Mouse (Mus musculus): ENCODE results near the gene Naaa. TPM values are rescaled to one million over a fixed set of nuclear protein-coding genes. Genes with fewer than 3 reads are reported as not detected.

Naaa gene
- polyA plus RNA-seq, 1 experiment from 2014 or later, result 14.6 TPM

GRCm38 (mm10) chr5:92254476-92254875, 23.5 kb downstream of the Naaa start:
- Histone ChIP-seq H3K36me3 (no peaks in the 10 kb centered on the region), H3K9me3 (no peaks in the 10 kb centered on the region), H3K27me3 (peaks cover 3% of the 10 kb centered on the region; the same call in 1 of the 2 replicates), H3K9ac (no peak overlapping the region), H3K4me2 (no peak overlapping the region), H3K27ac (replicated peaks) (no peak overlapping the region), H3K4me3 (no peak overlapping the region), H3K4me1 (replicated peaks) (peaks cover 5% of the 10 kb centered on the region; the same call in 1 of the 2 replicates)
- 56% methylated on average over 6 of the region's 6 CpGs for WGBS
- ATAC-seq (ENCODE audit: low read depth), result no peak

DNA sequence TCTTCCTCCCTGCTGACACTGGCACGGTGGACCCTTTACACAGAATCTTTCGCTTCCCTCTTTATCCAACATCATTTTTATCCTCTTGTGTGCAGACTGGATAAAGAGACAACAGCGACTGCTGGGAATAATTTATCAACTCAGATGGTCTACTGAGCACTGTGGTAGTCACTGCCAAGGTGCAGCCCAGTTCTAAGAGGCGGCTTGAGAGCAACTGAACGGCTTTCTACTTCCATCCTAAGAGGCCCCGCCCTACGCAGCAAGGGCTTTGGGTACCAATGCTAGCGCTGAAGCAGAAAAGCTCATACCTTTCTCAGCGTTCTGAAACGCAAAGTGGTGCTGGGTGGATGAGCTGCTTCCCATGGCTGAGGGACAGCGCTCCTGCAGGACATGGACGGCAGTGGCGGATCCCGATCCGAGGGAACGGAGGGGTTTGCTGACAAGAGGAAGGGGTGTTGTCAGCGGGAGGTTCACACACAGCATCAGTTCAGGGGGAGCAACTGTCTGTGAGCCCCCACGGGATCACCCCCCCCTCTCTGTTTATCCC, 25.1 kb downstream of the Naaa start:
- no peaks in the 10 kb centered on the region for H3K27me3 ChIP-seq
- peak overlapping the region; percentile 31 for H3K4me2 ChIP-seq
- WGBS, result 28% methylated on average over 18 of the region's 18 CpGs
- H3K36me3 ChIP-seq, result no peaks in the 10 kb centered on the region
- H3K4me3 ChIP-seq, result 0 out of 2 replicates have a peak overlapping the region, but pooled peaks have one; percentile 4
- peak; percentile 58; the same call in 1 of the 2 replicates for ATAC-seq (ENCODE audit: low read depth)
- 0 out of 2 replicates have a peak overlapping the region, but pooled peaks have one; percentile 2 for H3K9ac ChIP-seq
- H3K27ac ChIP-seq (replicated peaks), result no peak overlapping the region
- no peaks in the 10 kb centered on the region for H3K9me3 ChIP-seq
- H3K4me1 ChIP-seq (replicated peaks), result peaks cover 5% of the 10 kb centered on the region; the same call in 1 of the 2 replicates

GRCm38 (mm10) chr5:92252031-92252430, 25.9 kb downstream of the Naaa start:
- no peaks in the 10 kb centered on the region for H3K36me3 ChIP-seq
- no peaks in the 10 kb centered on the region for H3K9me3 ChIP-seq
- no peak overlapping the region for H3K4me2 ChIP-seq
- WGBS, result 96% methylated on average over 6 of the region's 6 CpGs
- no peaks in the 10 kb centered on the region for H3K27me3 ChIP-seq
- H3K9ac ChIP-seq, result no peak overlapping the region
- H3K4me1 ChIP-seq (replicated peaks), result peaks cover 5% of the 10 kb centered on the region; the same call in 1 of the 2 replicates
- H3K4me3 ChIP-seq, result no peak overlapping the region
- H3K27ac ChIP-seq (replicated peaks), result no peak overlapping the region
- no peak for ATAC-seq (ENCODE audit: low read depth)

DNA sequence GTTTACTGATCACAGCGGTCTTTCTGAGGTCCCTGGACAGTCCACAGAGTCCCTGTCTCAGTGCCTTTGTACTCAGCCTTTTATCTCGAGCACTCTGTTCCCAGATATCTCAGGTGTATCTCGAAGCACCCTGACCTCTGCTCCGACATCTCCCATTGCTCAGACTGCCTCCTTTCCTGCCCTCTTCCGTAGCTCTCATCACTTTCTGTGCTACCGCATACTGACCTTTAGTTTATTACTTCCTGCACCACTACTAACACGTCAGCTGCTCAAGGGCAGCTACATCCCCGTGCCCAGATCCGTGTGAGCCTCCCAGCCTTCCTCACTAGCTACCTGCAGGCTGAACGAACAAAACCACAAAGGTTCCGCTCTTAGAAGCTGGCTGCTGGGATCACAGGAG, 29.4 kb downstream of the Naaa start:
- H3K27ac ChIP-seq (replicated peaks), result no peak overlapping the region
- no peaks in the 10 kb centered on the region for H3K9me3 ChIP-seq
- WGBS, result 88% methylated on average over 11 of the region's 11 CpGs
- no peak overlapping the region for H3K4me2 ChIP-seq
- peaks cover 5% of the 10 kb centered on the region; the same call in 1 of the 2 replicates for H3K4me1 ChIP-seq (replicated peaks)
- no peaks in the 10 kb centered on the region for H3K27me3 ChIP-seq
- no peaks in the 10 kb centered on the region for H3K36me3 ChIP-seq
- H3K9ac ChIP-seq, result no peak overlapping the region
- H3K4me3 ChIP-seq, result no peak overlapping the region
- ATAC-seq (ENCODE audit: low read depth), result no peak

DNA sequence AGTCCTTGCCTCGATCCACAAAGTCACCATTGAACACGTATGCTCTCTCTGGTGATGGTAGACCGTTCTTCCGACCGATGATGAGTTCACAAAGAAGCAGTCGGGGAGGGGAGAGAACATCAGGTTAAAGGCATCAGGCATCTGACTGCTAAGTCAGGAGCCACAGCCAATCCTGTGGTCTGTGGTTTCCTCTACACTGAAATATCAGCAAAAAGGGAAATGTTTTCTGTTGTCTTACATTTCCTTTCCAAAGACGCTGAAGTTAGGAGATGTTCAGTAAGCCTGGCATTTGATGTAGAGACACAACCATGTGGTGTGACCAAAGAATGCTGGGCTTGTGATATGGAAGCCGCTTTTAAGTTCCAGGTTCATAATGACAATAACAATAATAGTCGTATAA, 32.5 kb downstream of the Naaa start:
- H3K4me3 ChIP-seq, result no peak overlapping the region
- no peaks in the 10 kb centered on the region for H3K27me3 ChIP-seq
- no peak overlapping the region for H3K27ac ChIP-seq (replicated peaks)
- H3K9me3 ChIP-seq, result no peaks in the 10 kb centered on the region
- no peak overlapping the region for H3K9ac ChIP-seq
- H3K36me3 ChIP-seq, result no peaks in the 10 kb centered on the region
- no peaks in the 10 kb centered on the region for H3K4me1 ChIP-seq (replicated peaks)
- 93% methylated on average over 9 of the region's 9 CpGs for WGBS
- no peak for ATAC-seq (ENCODE audit: low read depth)
- H3K4me2 ChIP-seq, result no peak overlapping the region

DNA sequence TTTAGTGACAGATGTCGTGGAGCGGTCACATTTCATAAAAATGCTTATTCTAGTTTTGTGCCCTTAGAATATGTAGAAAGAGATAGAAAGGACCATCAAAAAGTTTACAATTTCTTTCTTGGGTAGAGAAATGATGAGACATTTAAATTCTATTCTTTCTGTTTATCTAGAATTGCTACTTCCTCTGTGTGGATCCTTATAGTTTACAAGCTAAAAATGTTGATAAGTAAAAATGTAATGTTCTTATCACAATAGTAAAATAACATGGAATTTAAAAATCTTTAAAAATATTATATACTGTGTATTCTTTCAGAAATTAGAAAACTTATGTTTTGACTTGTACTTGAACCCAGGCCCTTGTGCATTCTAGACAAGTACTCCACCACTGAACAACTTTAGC, 33.1 kb downstream of the Naaa start:
- WGBS, result 99% methylated on average over 2 of the region's 2 CpGs
- Histone ChIP-seq H3K36me3 (no peaks in the 10 kb centered on the region), H3K4me1 (replicated peaks) (no peaks in the 10 kb centered on the region), H3K9me3 (no peaks in the 10 kb centered on the region), H3K27ac (replicated peaks) (no peak overlapping the region), H3K4me2 (no peak overlapping the region), H3K9ac (no peak overlapping the region), H3K4me3 (no peak overlapping the region), H3K27me3 (no peaks in the 10 kb centered on the region)
- no peak for ATAC-seq (ENCODE audit: low read depth)

- ATAC-seq (ENCODE audit: low read depth), result no peak
- H3K4me3 ChIP-seq, result no peak overlapping the region
- H3K9ac ChIP-seq, result no peak overlapping the region
Measured at GRCm38 (mm10) chr5:92240769-92241168, 37.2 kb downstream of the Naaa start.

DNA sequence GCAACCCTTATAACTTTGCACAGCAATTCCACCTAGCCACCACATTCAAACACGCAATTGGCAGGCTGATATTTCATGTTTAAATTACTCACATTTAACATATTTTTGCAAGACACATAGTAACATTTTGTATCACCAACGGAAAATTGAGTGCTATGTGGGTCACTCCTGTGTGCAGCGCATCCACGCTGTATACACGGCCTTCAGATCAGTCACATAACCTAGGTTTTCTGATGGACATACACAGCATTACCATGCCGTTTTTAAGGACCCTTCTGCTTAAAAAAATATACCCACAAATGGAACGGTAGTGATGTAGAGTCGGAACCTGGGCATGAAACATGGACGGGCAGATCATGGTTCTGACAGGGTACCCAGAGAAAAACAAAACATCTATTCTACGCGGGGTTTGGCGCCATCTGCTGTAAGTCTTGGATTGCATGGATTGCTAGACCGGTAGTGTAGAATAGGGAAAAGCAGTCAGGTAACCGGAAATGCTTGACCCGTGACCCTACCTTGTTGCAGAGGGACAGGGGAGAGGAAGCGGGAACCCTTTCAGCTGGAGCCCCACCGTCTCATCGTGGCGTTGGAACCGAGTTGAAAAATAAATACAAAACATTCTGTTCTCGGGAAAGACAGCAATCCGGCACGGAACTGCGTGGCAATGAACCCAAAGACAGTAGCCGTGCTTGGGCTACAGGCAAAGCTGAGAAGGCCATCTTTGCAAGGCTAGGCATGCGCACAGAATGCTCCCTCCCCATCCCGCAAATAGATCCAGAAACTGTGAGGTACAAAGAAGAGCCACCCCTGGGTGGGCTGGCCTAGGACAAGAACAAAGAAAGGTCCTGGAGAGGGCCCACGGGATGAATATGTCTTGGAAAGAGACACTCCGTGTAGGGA, 38.4 kb downstream of the Naaa start:
- Histone ChIP-seq H3K4me2 (peak overlapping the region; percentile 24), H3K27ac (replicated peaks) (no peak overlapping the region), H3K27me3 (no peaks in the 10 kb centered on the region), H3K4me1 (replicated peaks) (no peaks in the 10 kb centered on the region), H3K9me3 (no peaks in the 10 kb centered on the region), H3K4me3 (no peak overlapping the region), H3K9ac (no peak overlapping the region), H3K36me3 (no peaks in the 10 kb centered on the region)
- ATAC-seq (ENCODE audit: low read depth), result peak; percentile 77
- 51% methylated on average over 29 of the region's 29 CpGs for WGBS

More at GRCm38 (mm10) chr5:92240769-92241168, 37.2 kb downstream of the Naaa start:
- WGBS, result 89% methylated on average over 12 of the region's 12 CpGs
- Histone ChIP-seq H3K36me3 (no peaks in the 10 kb centered on the region), H3K4me2 (no peak overlapping the region), H3K27me3 (no peaks in the 10 kb centered on the region), H3K4me1 (replicated peaks) (no peaks in the 10 kb centered on the region), H3K9me3 (no peaks in the 10 kb centered on the region), H3K27ac (replicated peaks) (no peak overlapping the region)

- no peaks in the 10 kb centered on the region for H3K9me3 ChIP-seq
- WGBS, result 76% methylated on average over 5 of the region's 5 CpGs
- H3K27me3 ChIP-seq, result no peaks in the 10 kb centered on the region
- no peak overlapping the region for H3K4me2 ChIP-seq
- no peak overlapping the region for H3K27ac ChIP-seq (replicated peaks)
- H3K36me3 ChIP-seq, result no peaks in the 10 kb centered on the region
- no peak overlapping the region for H3K4me3 ChIP-seq
- no peak for ATAC-seq (ENCODE audit: low read depth)
- H3K9ac ChIP-seq, result no peak overlapping the region
- no peaks in the 10 kb centered on the region for H3K4me1 ChIP-seq (replicated peaks)
Measured at GRCm38 (mm10) chr5:92234939-92235557, 42.9 kb downstream of the Naaa start.

DNA sequence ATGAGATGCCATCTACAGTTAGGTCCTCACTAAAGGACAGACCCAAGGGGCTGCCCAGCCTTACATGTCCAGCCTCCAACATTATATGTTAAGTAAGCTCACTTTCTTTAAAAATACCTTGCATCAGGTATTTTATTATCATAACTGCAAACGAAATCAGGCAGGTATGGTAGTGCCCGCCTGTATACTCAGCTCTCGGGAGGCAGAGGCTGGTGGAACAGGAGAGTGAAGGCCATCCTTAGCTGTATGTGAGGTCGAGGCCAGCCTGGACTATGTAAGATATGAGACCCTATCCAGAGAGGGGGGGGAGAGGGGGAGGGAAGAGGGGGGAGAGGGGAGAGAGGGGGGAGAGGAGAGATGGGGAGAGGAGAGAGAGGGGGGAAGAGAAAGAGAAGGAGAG, 44.6 kb downstream of the Naaa start:
- no peaks in the 10 kb centered on the region for H3K36me3 ChIP-seq

GRCm38 (mm10) chr5:92231836-92232235, 46.1 kb downstream of the Naaa start:
- Histone ChIP-seq H3K27me3 (no peaks in the 10 kb centered on the region), H3K9me3 (no peaks in the 10 kb centered on the region), H3K27ac (replicated peaks) (no peak overlapping the region), H3K9ac (no peak overlapping the region), H3K4me3 (no peak overlapping the region), H3K4me1 (replicated peaks) (no peaks in the 10 kb centered on the region), H3K36me3 (no peaks in the 10 kb centered on the region), H3K4me2 (no peak overlapping the region)
- ATAC-seq (ENCODE audit: low read depth), result no peak
- WGBS, result 87% methylated on average over 10 of the region's 10 CpGs

More for the DNA sequence above, 44.6 kb downstream of the Naaa start:
- WGBS, result 80% methylated on average over 4 of the region's 4 CpGs
- Histone ChIP-seq H3K27me3 (no peaks in the 10 kb centered on the region), H3K4me2 (no peak overlapping the region), H3K4me1 (replicated peaks) (no peaks in the 10 kb centered on the region), H3K9ac (no peak overlapping the region), H3K27ac (replicated peaks) (no peak overlapping the region), H3K9me3 (no peaks in the 10 kb centered on the region), H3K4me3 (no peak overlapping the region)
- no peak for ATAC-seq (ENCODE audit: low read depth)

DNA sequence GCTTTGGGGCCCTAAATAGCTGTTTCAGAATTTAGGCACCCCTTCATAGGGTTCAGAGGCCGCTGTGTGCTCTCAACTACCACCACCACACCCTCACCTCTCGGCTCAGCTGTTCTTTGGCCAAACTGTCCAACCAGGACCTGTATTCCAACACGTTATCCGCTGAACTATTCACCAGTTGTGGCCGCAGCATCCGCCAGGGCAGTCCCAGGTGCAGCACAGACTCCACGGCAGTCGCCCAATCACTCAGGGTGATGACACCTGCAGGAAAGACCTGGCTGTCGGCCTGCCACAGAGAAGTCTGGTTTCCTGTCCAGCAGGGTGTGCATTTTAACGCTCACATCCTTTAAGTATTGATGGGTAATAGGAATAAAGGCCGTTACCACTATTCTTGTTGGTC, 47.7 kb downstream of the Naaa start:
- no peak overlapping the region for H3K4me3 ChIP-seq
- WGBS, result 88% methylated on average over 11 of the region's 11 CpGs
- ATAC-seq (ENCODE audit: low read depth), result no peak
- no peaks in the 10 kb centered on the region for H3K9me3 ChIP-seq
- H3K27ac ChIP-seq (replicated peaks), result no peak overlapping the region
- no peaks in the 10 kb centered on the region for H3K36me3 ChIP-seq
- H3K4me1 ChIP-seq (replicated peaks), result no peaks in the 10 kb centered on the region
- H3K9ac ChIP-seq, result no peak overlapping the region
- no peak overlapping the region for H3K4me2 ChIP-seq
- no peaks in the 10 kb centered on the region for H3K27me3 ChIP-seq
